Mouse (Mus musculus): ENCODE measurements around the gene Insl6.

DNA sequence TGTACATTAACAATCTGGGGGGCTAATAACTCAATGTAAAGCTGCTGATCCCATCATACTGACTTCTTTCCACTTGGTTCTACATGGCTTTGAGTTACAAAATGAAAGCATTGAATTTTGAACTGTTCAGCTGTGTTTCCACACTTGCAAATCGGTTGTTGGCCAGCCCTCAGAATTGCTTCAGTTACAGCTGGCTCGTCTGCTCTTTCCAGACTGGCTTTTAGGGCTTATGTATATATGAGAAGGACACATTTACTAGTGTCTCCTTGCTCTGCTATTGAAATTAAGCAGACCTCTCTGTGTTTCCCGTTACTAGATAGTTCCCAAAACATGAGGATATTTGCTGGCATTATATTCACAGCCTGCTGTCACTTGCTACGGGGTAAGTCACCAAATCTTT lies 47.0 kb upstream of the Insl6 start:
- TF ChIP-seq CTCF (IDR thresholded peaks at IDR 0.05; ENCODE audit: borderline replicate concordance, insufficient read depth, low read length) (no peak), POLR2A (IDR thresholded peaks at IDR 0.05; ENCODE audit: low read depth, low read length) (no peak)

Measured in embryonic fibroblast, embryonic 13.5 days (primary cell).